Mouse (Mus musculus) brown adipose tissue, adult 24 weeks (tissue): ENCODE results near the gene Mcm7. TPM values are rescaled to one million over a fixed set of nuclear protein-coding genes. Genes with fewer than 3 reads are reported as not detected.

Experiments used
- H3K27ac ChIP-seq: fragments of 200-500 bp; replicated peaks from 2 replicates; pipeline ENCODE4 v1.5.1; 2012; ENCODE audit warnings: low read depth, mild to moderate bottlenecking, low read length
- H3K4me1 ChIP-seq: fragments of 200-500 bp; 2 replicates; pipeline ENCODE4 v1.6.1; 2012; ENCODE audit warnings: low read length, mixed read lengths; ENCODE audit not compliant: control insufficient read depth, insufficient read depth, insufficient read length
- H3K4me3 ChIP-seq: fragments of 200-500 bp; 2 replicates; pipeline ENCODE4 v1.5.1; 2012; ENCODE audit warnings: low read depth, mild to moderate bottlenecking, low read length, moderate library complexity; ENCODE audit not compliant: insufficient read depth
- polyA plus RNA-seq: library from polyadenylated mRNA; stranded (reverse); fragments of >200 nt; gene quantifications from 2 replicates; pipeline ENCODE4 v1.2.4, GENCODE M21; 2012; ENCODE audit not compliant: missing spikeins, insufficient read depth, insufficient read length

Gene Mcm7
- polyA plus RNA-seq, 1 experiment, result 8.5 TPM

DNA sequence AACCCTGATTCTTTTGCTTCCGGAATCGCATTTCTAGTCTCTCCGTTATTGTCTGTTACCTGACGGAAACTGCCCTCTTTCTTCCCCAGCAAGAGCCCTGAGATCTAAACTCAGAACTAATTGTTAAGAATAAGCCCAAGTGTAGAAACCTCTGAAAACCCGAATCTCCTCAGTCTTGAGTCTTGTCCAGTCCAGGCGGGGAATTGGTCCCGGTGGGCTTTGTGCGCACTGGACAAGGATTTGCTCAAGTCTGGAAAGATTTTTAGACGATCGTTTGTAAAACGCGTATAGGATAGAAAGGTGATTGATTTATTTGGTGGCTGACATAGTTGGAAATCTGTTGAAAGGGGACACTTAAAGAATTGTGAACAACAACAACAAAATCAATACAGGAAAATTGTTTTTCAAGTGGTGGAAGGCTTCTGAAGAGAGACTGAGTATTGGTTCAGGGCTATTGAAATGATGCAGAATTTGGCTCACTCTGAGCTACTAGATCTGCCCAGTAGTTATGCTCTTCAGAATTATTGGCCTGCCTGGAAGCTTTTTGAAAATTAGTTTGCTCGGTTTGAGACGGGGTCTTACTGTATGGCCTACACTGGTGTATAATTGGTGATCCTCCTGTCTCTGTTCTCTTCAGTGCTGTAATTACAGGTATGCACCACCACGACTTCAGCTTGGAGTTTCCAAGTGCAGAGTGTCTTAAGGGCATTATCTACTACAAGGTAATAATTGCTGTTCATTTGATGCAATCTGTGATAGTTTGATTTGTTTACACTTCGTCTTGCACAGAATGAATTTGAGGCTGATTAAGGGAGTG is 54.8 kb downstream of the Mcm7 start:
- Histone ChIP-seq H3K4me3 (peak overlapping the region; percentile 97), H3K27ac (peak overlapping the region; percentile 99)

DNA sequence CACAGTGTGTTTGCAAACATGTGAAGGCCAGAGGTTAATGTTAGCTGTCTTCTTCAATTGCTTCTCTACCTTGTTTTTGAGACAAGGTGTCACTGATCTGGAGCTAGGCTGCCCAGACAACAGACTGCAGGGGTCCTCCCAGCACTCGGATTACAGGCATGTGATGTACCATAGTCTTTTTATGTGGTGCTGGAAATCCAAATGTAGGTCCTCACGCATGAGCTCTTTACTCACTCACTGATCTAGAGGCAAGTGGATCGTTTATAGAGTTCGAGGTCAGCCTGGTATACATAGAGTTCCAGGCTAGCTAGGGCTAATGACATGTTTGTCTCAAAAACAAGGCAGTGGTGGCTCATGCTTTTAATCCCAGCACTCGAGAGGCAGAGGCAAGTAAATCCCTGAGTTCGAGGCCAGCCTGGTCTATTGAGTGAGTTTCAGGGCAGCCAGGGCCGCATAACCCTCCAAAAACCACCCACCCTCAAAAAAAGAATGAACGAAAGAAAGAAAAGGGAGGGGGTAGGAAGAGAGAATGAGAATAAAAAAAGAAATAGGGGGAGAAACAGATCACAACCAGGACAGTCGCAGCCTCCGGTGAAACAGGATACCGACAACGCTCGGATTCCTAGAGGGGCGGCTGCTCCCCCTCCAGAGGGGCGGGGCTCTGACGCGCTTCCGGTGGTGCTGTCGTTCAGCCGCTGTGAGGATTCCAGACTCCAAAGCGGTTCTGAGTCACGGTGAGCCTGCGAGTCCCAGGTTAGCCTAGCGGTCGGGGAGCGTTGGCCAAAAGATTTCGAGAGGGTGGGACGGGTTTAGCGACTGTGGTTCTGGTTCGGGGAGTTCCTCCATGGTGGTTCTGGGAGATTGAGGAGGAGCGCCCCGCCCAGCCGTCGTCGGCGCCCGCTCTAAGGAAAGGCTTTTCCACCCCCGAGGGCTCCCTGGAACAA is 55.7 kb downstream of the Mcm7 start, which contains the start of gene Zscan21:
Gene Zscan21 (plus strand): TSS at position 649 of the 944 bp plus-strand sequence.
- H3K4me3 ChIP-seq, result peak within 1 kb of the TSS; percentile 97
- H3K4me1 ChIP-seq, result 0 out of 2 replicates have a peak, but pooled peaks cover 5% of the 10 kb centered on the region
- H3K27ac ChIP-seq, result peak within 1 kb of the TSS; percentile 99

More for the DNA sequence above, 54.8 kb downstream of the Mcm7 start:
- 0 out of 2 replicates have a peak, but pooled peaks cover 5% of the 10 kb centered on the region for H3K4me1 ChIP-seq

Other genes with a start within 250 kb of the Mcm7 start
- gene Gjc3, start 209.3 kb downstream of the Mcm7 start, polyA plus RNA-seq, result 0.24 TPM in 1 of 2 replicates, not detected in the other
- 2.9 TPM in 1 of 2 replicates, not detected in the other for gene Azgp1, start 190.9 kb downstream of the Mcm7 start, polyA plus RNA-seq
- not detected in 2 replicates for gene Smok3a, start 151.2 kb downstream of the Mcm7 start, polyA plus RNA-seq
- gene Smok3b, start 151.0 kb downstream of the Mcm7 start, polyA plus RNA-seq, result not detected in 2 replicates
- not detected in 2 replicates for gene Smok3c, start 119.2 kb downstream of the Mcm7 start, polyA plus RNA-seq
- gene Zkscan1, start 87.3 kb downstream of the Mcm7 start, polyA plus RNA-seq, result 7.2 and 9.4 TPM in 2 replicates
- gene Zscan21, start 55.5 kb downstream of the Mcm7 start, polyA plus RNA-seq, result 7.5 and 10.5 TPM in 2 replicates
- gene Zfp113, start 16.7 kb downstream of the Mcm7 start, polyA plus RNA-seq, result 6.6 and 6.8 TPM in 2 replicates
- gene Cops6, start 11.4 kb downstream of the Mcm7 start, polyA plus RNA-seq, result 150 and 170 TPM in 2 replicates
- 12.0 and 12.4 TPM in 2 replicates for gene Ap4m1, start 420 bp downstream of the Mcm7 start, polyA plus RNA-seq
- 18.0 and 22.4 TPM in 2 replicates for gene Taf6, start 15.0 kb upstream of the Mcm7 start, polyA plus RNA-seq
- gene Cnpy4, start 15.1 kb upstream of the Mcm7 start, polyA plus RNA-seq, result 8.0 and 11.0 TPM in 2 replicates
- gene Mblac1, start 21.9 kb upstream of the Mcm7 start, polyA plus RNA-seq, result 4.6 and 5.8 TPM in 2 replicates
- gene Nxpe5, start 53.5 kb upstream of the Mcm7 start, polyA plus RNA-seq, result not detected in 2 replicates
- 102 and 115 TPM in 2 replicates for gene Lamtor4, start 83.1 kb upstream of the Mcm7 start, polyA plus RNA-seq
- 5.1 and 7.1 TPM in 2 replicates for gene BC037034, start 91.6 kb upstream of the Mcm7 start, polyA plus RNA-seq
- not detected in 2 replicates for gene Gal3st4, start 100.4 kb upstream of the Mcm7 start, polyA plus RNA-seq
- gene Gm43720, start 107.5 kb upstream of the Mcm7 start, polyA plus RNA-seq, result not detected in 2 replicates
- gene Gpc2, start 107.6 kb upstream of the Mcm7 start, polyA plus RNA-seq, result not detected in 2 replicates
- not detected in 2 replicates for gene Stag3, start 107.8 kb upstream of the Mcm7 start, polyA plus RNA-seq
- gene Pvrig, start 169.5 kb upstream of the Mcm7 start, polyA plus RNA-seq, result not detected in 2 replicates